Mouse (Mus musculus): ENCODE measurements around the gene Ednra.

GRCm38 (mm10) chr8:77698028-77698427 is 26.2 kb downstream of the Ednra start:
- TF ChIP-seq CTCF (IDR thresholded peaks at IDR 0.05; ENCODE audit: control insufficient read depth, insufficient read depth, low read length) (no peak), POLR2A (IDR thresholded peaks at IDR 0.05; ENCODE audit: borderline replicate concordance, control insufficient read depth, low read depth, low read length) (no peak)
